Mouse (Mus musculus) C2C12 (cell line): ENCODE data around the gene Brms1.

Source experiments
- CTCF ChIP-seq: IDR thresholded peaks from one replicate; pipeline ENCODE4 v1.5.1; 2011; ENCODE audit not compliant: control insufficient read depth, insufficient read depth, insufficient read length
- MAX ChIP-seq: IDR thresholded peaks from one replicate; pipeline ENCODE4 v1.6.1; 2011; ENCODE audit warnings: mild to moderate bottlenecking, control low read depth
- MYOD1 ChIP-seq: IDR thresholded peaks from one replicate; pipeline ENCODE4 v1.6.1; 2011; ENCODE audit warnings: low read depth; ENCODE audit not compliant: control insufficient read depth, insufficient read length
- USF1 ChIP-seq: IDR thresholded peaks from one replicate; pipeline ENCODE4 v1.6.1; 2011; ENCODE audit warnings: low read depth, mild to moderate bottlenecking, control low read depth, moderate library complexity

DNA sequence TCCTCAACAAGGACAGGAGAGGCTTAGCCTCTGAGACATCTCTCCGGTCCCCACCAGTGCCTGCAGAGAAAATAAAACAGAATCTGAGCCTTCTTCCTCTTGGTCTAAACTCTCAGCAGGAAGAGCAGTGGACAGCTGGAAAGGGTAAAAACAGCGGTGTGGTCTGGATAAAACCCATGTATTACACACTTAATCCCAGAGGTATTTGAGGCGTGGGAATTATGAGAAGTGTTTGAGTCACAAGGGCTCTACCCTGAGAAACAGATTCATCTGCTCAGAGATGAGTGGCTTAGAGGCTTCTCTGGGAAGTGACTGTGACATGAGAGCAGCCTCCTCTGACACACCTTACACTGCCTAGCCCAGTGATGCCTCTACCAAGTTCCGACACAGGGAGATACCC, 23.5 kb upstream of the Brms1 start:
- TF ChIP-seq CTCF (no peak), USF1 (no peak), MYOD1 (peak; percentile 89), MAX (peak; percentile 64)
